Mouse (Mus musculus) bone marrow macrophage, adult 2 months (primary cell): ENCODE results near the gene Slamf7.

ENCODE experiments used
- CTCF ChIP-seq: IDR thresholded peaks from 2 replicates; pipeline ENCODE4 v1.5.1; 2012; ENCODE audit warnings: low read depth, mild to moderate bottlenecking, low read length, moderate library complexity
- POLR2A ChIP-seq: IDR thresholded peaks from 2 replicates; pipeline ENCODE4 v1.6.1; 2012; ENCODE audit warnings: mild to moderate bottlenecking, low read depth, low read length, borderline replicate concordance

- TF ChIP-seq POLR2A: no peak
- no peak for TF ChIP-seq CTCF
Measured at GRCm38 (mm10) chr1:171643612-171644011, 9.2 kb downstream of the Slamf7 start.
